In genomic region chr13:95549421-95549820, GRCm38 (mm10) we compare ENCODE assay signal across 12 mouse cellular contexts. TPM values are rescaled to one million over a fixed set of nuclear protein-coding genes. Genes with fewer than 3 reads are reported as not detected.
A peak's percentile ranks its signal among the peaks of the same experiment; 100 is the strongest.
DNase-seq lines count a peak whose midpoint lies in the region; ATAC-seq and TF ChIP-seq lines count a peak whose summit lies in the region.
"Had no signal": no experiment of that assay in that cellular context is flagged by ENCODE, and none has a peak within 500 bp of the region (broad histone marks: within the 10 kb centered on the region; RNA-seq: fewer than 3 reads in every experiment).

No protein-coding gene starts in this region.

- no peaks in the 10 kb centered on the region for H3K36me3 ChIP-seq in forebrain, embryonic 15.5 days
- H3K36me3 ChIP-seq in limb, embryonic 13.5 days, result no peaks in the 10 kb centered on the region
- H3K36me3 ChIP-seq: G1E had no signal

- no peaks in the 10 kb centered on the region for H3K27me3 ChIP-seq in forebrain, embryonic 15.5 days
- H3K27me3 ChIP-seq in limb, embryonic 13.5 days, result 0 out of 2 replicates have a peak, but pooled peaks cover 4% of the 10 kb centered on the region
- H3K27me3 ChIP-seq in cerebellum, adult 2 months (ENCODE audit: control insufficient read depth, insufficient read depth, low read length), result no peaks in the 10 kb centered on the region

- TF ChIP-seq CTCF in cerebellum, adult 2 months (IDR thresholded peaks at IDR 0.05; ENCODE audit: borderline replicate concordance, insufficient read depth, low read depth, low read length), result no peak

- DNase-seq in embryo, embryonic 10 days (ENCODE audit: low spot score), result peak; percentile 51
- no peak for DNase-seq in embryo, embryonic 9.5 days (ENCODE audit: extremely low spot score)
- DNase-seq in 3T3-L1 (ENCODE audit: low read depth, low spot score), result peak; percentile 43
- no peak for DNase-seq in cerebellum, adult 2 months
- DNase-seq in frontal cortex, postnatal 10 days (ENCODE audit: low spot score in 2 of 2), result no peak
- DNase-seq: adrenal gland, adult 2 months; kidney, postnatal 10 days had no signal

- no peaks in the 10 kb centered on the region for H3K9me3 ChIP-seq in forebrain, embryonic 15.5 days
- H3K9me3 ChIP-seq in limb, embryonic 13.5 days, result no peaks in the 10 kb centered on the region
- H3K9me3 ChIP-seq: G1E had no signal

- no peak overlapping the region for H3K27ac ChIP-seq in forebrain, embryonic 15.5 days (replicated peaks)
- H3K27ac ChIP-seq in limb, embryonic 13.5 days, result peak overlapping the region; percentile 28; the same call in 1 of the 2 replicates
- H3K27ac ChIP-seq in cerebellum, adult 2 months (ENCODE audit: insufficient read depth, low read length), result no peak overlapping the region
- H3K27ac ChIP-seq: macrophage had no signal

- H3K4me3 ChIP-seq in forebrain, embryonic 15.5 days, result no peak overlapping the region
- H3K4me3 ChIP-seq in limb, embryonic 13.5 days, result no peak overlapping the region
- H3K4me3 ChIP-seq in cerebellum, adult 2 months (replicated peaks; ENCODE audit: insufficient read depth, low read depth, low read length), result no peak overlapping the region

- TF ChIP-seq POLR2A in cerebellum, adult 2 months (IDR thresholded peaks at IDR 0.05; ENCODE audit: borderline replicate concordance, insufficient read depth, low read length), result no peak

- ATAC-seq in forebrain, embryonic 15.5 days (replicated peaks), result 0 out of 2 replicates have a peak, but pooled peaks have one; percentile 25
- no peak for ATAC-seq in limb, embryonic 13.5 days (ENCODE audit: low FRiP score, low read depth)
- no peak for ATAC-seq in erythroid progenitor cell, adult 5-6 weeks (replicated peaks; ENCODE audit: low FRiP score, poor library complexity, severe bottlenecking)

- H3K4me1 ChIP-seq in forebrain, embryonic 15.5 days, result peaks cover 11% of the 10 kb centered on the region
- peaks cover 39% of the 10 kb centered on the region for H3K4me1 ChIP-seq in limb, embryonic 13.5 days
- no peaks in the 10 kb centered on the region for H3K4me1 ChIP-seq in cerebellum, adult 2 months (ENCODE audit: control insufficient read depth, insufficient read depth, low read length)

- no peak overlapping the region for H3K9ac ChIP-seq in forebrain, embryonic 15.5 days (replicated peaks)
- H3K9ac ChIP-seq in limb, embryonic 13.5 days, result no peak overlapping the region

- no peak overlapping the region for H3K4me2 ChIP-seq in forebrain, embryonic 15.5 days (replicated peaks)
- H3K4me2 ChIP-seq in limb, embryonic 13.5 days (replicated peaks), result peak overlapping the region; percentile 60

- WGBS in forebrain, embryonic 15.5 days, result 5% methylated on average over 3 of the region's 3 CpGs
- 8% methylated on average over 3 of the region's 3 CpGs for WGBS in limb, embryonic 13.5 days
- WGBS in cerebellum, adult 2 months, result 15% methylated on average over 3 of the region's 3 CpGs

RNA-seq across cellular contexts. Expression of gene F2rl1, which starts 24.4 kb away (rescaled TPM):
- 0.29 TPM in 1 of 2 replicates, not detected in the other for polyA plus RNA-seq in forebrain, embryonic 15.5 days (2015; fragmentation: Nextera tagmentation; extraction: Ambion mirVana)
- 0.74 and 0.85 TPM in 2 replicates for polyA plus RNA-seq in limb, embryonic 13.5 days (2015; fragmentation: Nextera tagmentation; extraction: Ambion mirVana)
- total RNA-seq in erythroid progenitor cell, adult 5-6 weeks (2015; ENCODE audit: low replicate concordance), result not detected in 2 replicates
- total RNA-seq in erythroid progenitor cell, adult 5-6 weeks (2017; ENCODE audit: low replicate concordance), result 1.7 TPM in 1 of 2 replicates, not detected in the other
- polyA plus RNA-seq in cerebellum, adult 2 months (2012; rRNA removed), result 0.13 and 0.29 TPM in 2 replicates
- polyA plus RNA-seq: G1E, macrophage had no signal

Comparison
In these comparisons a context has a peak if more than half of its experiments do, and no peak if none do; other contexts are left out.
1. DNase-seq: peak in embryo, embryonic 10 days (single experiment) and 3T3-L1 (single experiment); none in embryo, embryonic 9.5 days (single experiment), cerebellum, adult 2 months (0 of 2) and frontal cortex, postnatal 10 days (0 of 2).